ENCODE assay signal across 12 mouse cellular contexts in genomic region chr3:40669395-40669794, GRCm38 (mm10). TPM values are rescaled to one million over a fixed set of nuclear protein-coding genes. Genes with fewer than 3 reads are reported as not detected.
"Had no signal": no experiment of that assay in that cellular context is flagged by ENCODE, and none has a peak within 500 bp of the region (broad histone marks: within the 10 kb centered on the region; RNA-seq: fewer than 3 reads in every experiment).

No protein-coding gene starts in this region.

- DNase-seq: lung, adult 18-20 months; lung, embryonic 14.5 days; lung, postnatal 10 days; midbrain, embryonic 14.5 days; right cerebral cortex, postnatal 14 days; thymus, adult 2 months; thymus, postnatal 25 days; thymus, postnatal 4 days had no signal

- ATAC-seq: midbrain, embryonic 16.5 days had no signal

RNA-seq across cellular contexts. Expression of gene Slc25a31, which starts 39.3 kb away (rescaled TPM):
- total RNA-seq: megakaryocyte, adult 5-6 weeks; megakaryocyte-erythroid progenitor cell, adult 5-6 weeks; neutrophil, adult 5-6 weeks had no signal
